Mouse (Mus musculus) G1E (cell line): ENCODE data around the gene Grcc10.

Source experiments
- CTCF ChIP-seq: IDR thresholded peaks from 2 replicates; pipeline ENCODE4 v1.5.1; 2012; ENCODE audit warnings: low read depth, low read length, inconsistent platforms, mixed read lengths
- GATA1 ChIP-seq: IDR thresholded peaks from 2 replicates; pipeline ENCODE4 v1.6.1; 2012; ENCODE audit warnings: borderline replicate concordance, low read length, inconsistent platforms, mixed read lengths
- POLR2AphosphoS5 ChIP-seq: IDR thresholded peaks from 2 replicates; pipeline ENCODE4 v1.6.1; 2012; ENCODE audit warnings: low read depth, low read length, inconsistent platforms; ENCODE audit not compliant: insufficient replicate concordance
- TAL1 ChIP-seq: conservative IDR thresholded peaks from 2 replicates; pipeline ENCODE4 v1.6.1; 2012; ENCODE audit warnings: low read depth, low read length, inconsistent platforms, mixed read lengths

DNA sequence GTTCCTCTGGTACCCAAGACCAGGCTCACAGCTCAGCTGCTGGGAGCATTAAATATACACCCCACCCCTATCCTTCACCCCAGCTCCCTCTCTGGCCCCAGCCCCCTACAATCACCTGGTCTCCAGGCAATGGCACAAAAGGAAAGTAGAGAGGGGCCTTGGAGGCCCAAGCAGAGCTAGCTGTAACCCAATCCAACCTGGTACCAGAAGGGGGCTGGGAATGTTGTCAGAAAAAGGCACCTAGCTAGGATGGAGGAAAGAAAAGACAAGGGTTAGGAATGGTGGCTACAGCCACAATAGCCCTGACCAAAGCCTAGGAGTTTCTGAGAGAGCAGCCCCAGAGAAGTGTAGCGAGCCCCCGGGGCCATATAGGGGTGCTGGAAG lies 17.7 kb upstream of the Grcc10 start:
- no peak for TF ChIP-seq CTCF
- TF ChIP-seq TAL1 = no peak
- TF ChIP-seq GATA1 = no peak
- no peak for TF ChIP-seq POLR2AphosphoS5
